9 mouse cellular contexts compared by ENCODE assay signal in the genomic region with DNA sequence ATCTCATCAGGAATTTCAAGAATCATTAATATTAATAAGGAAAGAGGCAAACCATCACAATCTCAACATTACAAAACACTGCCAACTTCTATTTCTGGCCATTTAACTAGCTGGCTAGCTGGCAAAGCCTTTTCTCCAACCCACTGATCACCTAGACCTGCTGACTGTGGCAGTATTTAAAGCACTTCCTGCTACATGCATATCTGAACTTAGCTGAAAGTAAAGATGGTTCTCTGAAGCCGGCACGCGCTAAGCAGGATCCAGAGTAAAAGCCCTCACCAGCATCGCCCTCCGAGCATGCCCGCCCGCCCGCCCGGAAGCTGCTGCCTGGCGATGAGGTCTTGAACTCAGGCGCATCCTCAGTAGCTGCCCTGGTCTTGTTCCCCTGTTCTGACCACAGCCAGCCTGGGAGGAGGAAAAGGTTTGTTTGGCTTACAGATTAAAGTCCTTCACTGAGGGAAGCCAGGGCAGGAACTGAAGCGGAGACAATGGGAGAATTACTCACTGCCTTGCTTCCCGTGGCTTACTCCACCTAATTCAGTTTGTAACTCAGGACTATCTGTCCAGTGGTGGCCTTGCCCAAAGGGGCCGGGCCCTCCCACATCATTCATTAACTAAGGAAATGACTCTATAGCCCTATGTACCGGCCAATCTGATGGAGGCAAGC. TPM values are rescaled to one million over a fixed set of nuclear protein-coding genes. Genes with fewer than 3 reads are reported as not detected.
A peak's percentile ranks its signal among the peaks of the same experiment; 100 is the strongest.
DNase-seq lines count a peak whose midpoint lies in the region; ATAC-seq and TF ChIP-seq lines count a peak whose summit lies in the region.
"Had no signal": no experiment of that assay in that cellular context is flagged by ENCODE, and none has a peak within 500 bp of the region (broad histone marks: within the 10 kb centered on the region; RNA-seq: fewer than 3 reads in every experiment).

No protein-coding gene starts in this region.

- peak; percentile 40 for DNase-seq in CD4-positive, CD25-positive, alpha-beta regulatory T cell, adult 2 months (ENCODE audit: low read depth, low spot score)
- peak; percentile 61 for DNase-seq in kidney, postnatal 0 days (ENCODE audit: low spot score)
- DNase-seq in urinary bladder, postnatal 25 days (ENCODE audit: low spot score): no peak
- no peak for DNase-seq in gastrocnemius, postnatal 25 days
- no peak for DNase-seq in cerebellum, postnatal 36 days

- no peaks in the 10 kb centered on the region for H3K36me3 ChIP-seq in heart, embryonic 11.5 days (ENCODE audit: control insufficient read depth, insufficient read depth, low read length)
- H3K36me3 ChIP-seq in kidney, postnatal 0 days (ENCODE audit: insufficient read depth, low read length): no peaks in the 10 kb centered on the region
- H3K36me3 ChIP-seq: limb, embryonic 12.5 days had no signal

- WGBS in heart, embryonic 11.5 days (ENCODE audit: insufficient replicate concordance): 48% methylated on average over 15 of the region's 15 CpGs
- whole genome bisulfite sequencing in kidney, postnatal 0 days: 33% methylated on average over 15 of the region's 15 CpGs

- no peaks in the 10 kb centered on the region for H3K9me3 ChIP-seq in heart, embryonic 11.5 days (replicated peaks; ENCODE audit: control insufficient read depth, low read length)
- H3K9me3 ChIP-seq in kidney, postnatal 0 days (replicated peaks; ENCODE audit: low read length): no peaks in the 10 kb centered on the region
- H3K9me3 ChIP-seq: limb, embryonic 12.5 days had no signal

- no peak overlapping the region for H3K4me3 ChIP-seq in heart, embryonic 11.5 days (ENCODE audit: low read depth, low read length)
- no peak overlapping the region for H3K4me3 ChIP-seq in kidney, postnatal 0 days (replicated peaks; ENCODE audit: low read depth, low read length)
- H3K4me3 ChIP-seq: limb, embryonic 12.5 days had no signal

- H3K9ac ChIP-seq in heart, embryonic 11.5 days (ENCODE audit: low read depth, low read length): no peak overlapping the region
- no peak overlapping the region for H3K9ac ChIP-seq in kidney, postnatal 0 days (ENCODE audit: low read depth, low read length)
- H3K9ac ChIP-seq: limb, embryonic 12.5 days had no signal

- ATAC-seq in CD4-positive, CD25-positive, alpha-beta regulatory T cell, adult 4 months: no peak
- ATAC-seq in heart, embryonic 11.5 days (replicated peaks; ENCODE audit: insufficient number of reproducible peaks, low FRiP score, low TSS enrichment): peak; percentile 55; the same call in 1 of the 2 replicates
- ATAC-seq in kidney, postnatal 0 days (replicated peaks; ENCODE audit: low FRiP score, low read depth): peak; percentile 80
- 0 out of 2 replicates have a peak, but pooled peaks have one; percentile 42 for ATAC-seq in megakaryocyte progenitor cell, adult 5-6 weeks (replicated peaks; ENCODE audit: poor library complexity)

- no peak for TF ChIP-seq CTCF in kidney, postnatal 0 days (IDR thresholded peaks at IDR 0.05; ENCODE audit: low read depth)

- peaks cover 4% of the 10 kb centered on the region; the same call in 1 of the 2 replicates for H3K4me1 ChIP-seq in heart, embryonic 11.5 days (ENCODE audit: control insufficient read depth, insufficient read depth, low read length)
- no peaks in the 10 kb centered on the region for H3K4me1 ChIP-seq in kidney, postnatal 0 days (replicated peaks; ENCODE audit: insufficient read depth, low read length)
- H3K4me1 ChIP-seq: limb, embryonic 12.5 days had no signal

- H3K27ac ChIP-seq in heart, embryonic 11.5 days (ENCODE audit: low read depth, low read length): peak overlapping the region; percentile 68; the same call in 1 of the 2 replicates
- no peak overlapping the region for H3K27ac ChIP-seq in kidney, postnatal 0 days
- H3K27ac ChIP-seq: limb, embryonic 12.5 days had no signal

- no peak overlapping the region; the same call in 1 of the 2 replicates for H3K4me2 ChIP-seq in heart, embryonic 11.5 days
- peak overlapping the region; percentile 19; the same call in 1 of the 2 replicates for H3K4me2 ChIP-seq in kidney, postnatal 0 days (ENCODE audit: low read length)
- H3K4me2 ChIP-seq: limb, embryonic 12.5 days had no signal

- H3K27me3 ChIP-seq in heart, embryonic 11.5 days (ENCODE audit: control insufficient read depth, insufficient read depth, low read length): no peaks in the 10 kb centered on the region
- H3K27me3 ChIP-seq in kidney, postnatal 0 days (ENCODE audit: insufficient read depth, low read length): no peaks in the 10 kb centered on the region

RNA-seq across cellular contexts. Expression of gene Chn2, which starts 18.1 kb away (rescaled TPM):
- polyA plus RNA-seq in CD4-positive, CD25-positive, alpha-beta regulatory T cell, adult 4 months (2017; shearing (Covaris generic)): 10 to 100 TPM in 1 of 2 experiments, 1 to 10 TPM in 1; 3.1 to 10.5 TPM
- polyA plus RNA-seq in heart, embryonic 11.5 days (2014; fragmentation: Nextera tagmentation; extraction: Ambion mirVana): 5.9 and 6.2 TPM in 2 replicates
- 16.3 and 16.8 TPM in 2 replicates for polyA plus RNA-seq in kidney, postnatal 0 days (2015; fragmentation: Nextera tagmentation; extraction: Ambion mirVana)
- total RNA-seq in megakaryocyte progenitor cell, adult 5-6 weeks (2015): 7.5 and 10.9 TPM in 2 replicates
- 8.0 and 9.5 TPM in 2 replicates for total RNA-seq in megakaryocyte progenitor cell, adult 5-6 weeks (2017)
- 1 to 10 TPM; 1.8 to 2.2 TPM for total RNA-seq in gastrocnemius, postnatal 25 days (2021)

RNA-seq across cellular contexts. Expression of gene Cpvl, which starts 42.8 kb away (rescaled TPM):
- not detected for polyA plus RNA-seq in CD4-positive, CD25-positive, alpha-beta regulatory T cell, adult 4 months (2017; shearing (Covaris generic))
- not detected in 2 replicates for polyA plus RNA-seq in heart, embryonic 11.5 days (2014; fragmentation: Nextera tagmentation; extraction: Ambion mirVana)
- 0.50 and 0.59 TPM in 2 replicates for polyA plus RNA-seq in kidney, postnatal 0 days (2015; fragmentation: Nextera tagmentation; extraction: Ambion mirVana)
- total RNA-seq in megakaryocyte progenitor cell, adult 5-6 weeks (2015): not detected in 2 replicates
- 0.17 TPM in 1 of 2 replicates, not detected in the other for total RNA-seq in megakaryocyte progenitor cell, adult 5-6 weeks (2017)
- total RNA-seq in gastrocnemius, postnatal 25 days (2021): not detected

Comparison
In these comparisons a context has a peak if more than half of its experiments do, and no peak if none do; other contexts are left out.
1. DNase-seq: peak in CD4-positive, CD25-positive, alpha-beta regulatory T cell, adult 2 months (single experiment) and kidney, postnatal 0 days (single experiment); none in urinary bladder, postnatal 25 days (single experiment), gastrocnemius, postnatal 25 days (single experiment) and cerebellum, postnatal 36 days (0 of 2).